Mouse (Mus musculus) frontal cortex, adult 2 months (tissue): ENCODE measurements around the gene Strn3. TPM values are rescaled to one million over a fixed set of nuclear protein-coding genes. Genes with fewer than 3 reads are reported as not detected.
"Not testable (repeated sequence)": the region's sequence is repeated elsewhere in the genome, so short reads cannot be mapped to it uniquely, and the experiment has no call there.

ENCODE experiments used
- DNase-seq, 2 experiments: peaks; one replicate each; pipeline ENCODE4 v3.0.0; 2022; ENCODE audit warnings: low spot score in 1 of 2; ENCODE audit errors: extremely low spot score in 1 of 2
- polyA plus RNA-seq: library from polyadenylated mRNA; depleted of rRNA; stranded (reverse); fragments of >200 nt; gene quantifications from 2 replicates; pipeline ENCODE4 v1.2.3, GENCODE M21; 2012; rRNA removed

Strn3 gene
- polyA plus RNA-seq, 1 experiment, result 69.0 TPM

- DNase-seq, result peak in 1 of 2 experiments; percentile 41
These were observed 68.9 kb downstream of the Strn3 start for GRCm38 (mm10) chr12:51622670-51623365.

GRCm38 (mm10) chr12:51621161-51621560 is 70.5 kb downstream of the Strn3 start:
- DNase-seq, result no peak

- no peak for DNase-seq
These were observed 71.1 kb downstream of the Strn3 start for GRCm38 (mm10) chr12:51620572-51620971.

- no peak for DNase-seq
These were observed 79.3 kb downstream of the Strn3 start for GRCm38 (mm10) chr12:51612361-51612760.

GRCm38 (mm10) chr12:51606138-51606537 is 85.6 kb downstream of the Strn3 start:
- no peak for DNase-seq

- no peak for DNase-seq
These were observed 88.4 kb downstream of the Strn3 start for GRCm38 (mm10) chr12:51603306-51603705.

- DNase-seq, result no peak
These were observed 97.6 kb downstream of the Strn3 start for GRCm38 (mm10) chr12:51594030-51594470.

- no peak for DNase-seq
These were observed 98.3 kb downstream of the Strn3 start, which contains the start of gene Coch for GRCm38 (mm10) chr12:51593229-51594029. Coch (plus strand) TSS chr12:51593341.

GRCm38 (mm10) chr12:51592888-51593228 is 98.8 kb downstream of the Strn3 start:
- DNase-seq, result no peak

GRCm38 (mm10) chr12:51591921-51592320 is 99.8 kb downstream of the Strn3 start:
- DNase-seq, result no peak

GRCm38 (mm10) chr12:51589263-51589662 is 102.4 kb downstream of the Strn3 start:
- no peak for DNase-seq

- DNase-seq, result not testable (repeated sequence)
These were observed 113.9 kb downstream of the Strn3 start for GRCm38 (mm10) chr12:51577816-51578215.

GRCm38 (mm10) chr12:51572651-51573050 is 119.0 kb downstream of the Strn3 start:
- DNase-seq, result no peak

GRCm38 (mm10) chr12:51569944-51570343 is 121.8 kb downstream of the Strn3 start:
- DNase-seq, result no peak

GRCm38 (mm10) chr12:51569472-51569871 is 122.2 kb downstream of the Strn3 start:
- no peak for DNase-seq

- DNase-seq, result no peak
These were observed 124.5 kb downstream of the Strn3 start for GRCm38 (mm10) chr12:51567225-51567624.

GRCm38 (mm10) chr12:51561416-51561815 is 130.3 kb downstream of the Strn3 start:
- no peak for DNase-seq

Other genes starting within 250 kb of the Strn3 start
- 22.1 and 25.3 TPM in 2 replicates for gene Coch, start 98.6 kb downstream of the Strn3 start, polyA plus RNA-seq
- 57.1 and 58.9 TPM in 2 replicates for gene Ap4s1, start 864 bp downstream of the Strn3 start, polyA plus RNA-seq
- 33.6 and 35.3 TPM in 2 replicates for gene Hectd1, start 137.6 kb upstream of the Strn3 start, polyA plus RNA-seq